Mouse (Mus musculus): ENCODE results near the gene Cdh15.
A peak's percentile ranks its signal among the peaks of the same experiment; 100 is the strongest.

Gene Cdh15

GRCm38 (mm10) chr8:122878231-122878630 lies 30.5 kb downstream of the Cdh15 start:
- DNase-seq (ENCODE audit: inconsistent age in 2 of 2, low spot score in 1 of 2) = no peak

- no peak for DNase-seq (ENCODE audit: inconsistent age in 2 of 2, low spot score in 1 of 2)
Measured at GRCm38 (mm10) chr8:122880302-122880701, 32.5 kb downstream of the Cdh15 start.

- DNase-seq (ENCODE audit: inconsistent age in 2 of 2, low spot score in 1 of 2) = no peak
Measured at GRCm38 (mm10) chr8:122883671-122884070, 35.9 kb downstream of the Cdh15 start.

GRCm38 (mm10) chr8:122891440-122891839 lies 43.7 kb downstream of the Cdh15 start:
- DNase-seq (ENCODE audit: inconsistent age in 2 of 2, low spot score in 1 of 2) = no peak

- DNase-seq (ENCODE audit: inconsistent age in 2 of 2, low spot score in 1 of 2) = peak; percentile 75 to 87
Measured at GRCm38 (mm10) chr8:122893451-122893850, 45.7 kb downstream of the Cdh15 start.

- no peak for DNase-seq (ENCODE audit: inconsistent age in 2 of 2, low spot score in 1 of 2)
Measured at GRCm38 (mm10) chr8:122896317-122896716, 48.6 kb downstream of the Cdh15 start.

GRCm38 (mm10) chr8:122897200-122897599 lies 49.4 kb downstream of the Cdh15 start:
- no peak for DNase-seq (ENCODE audit: inconsistent age in 2 of 2, low spot score in 1 of 2)

- no peak for DNase-seq (ENCODE audit: inconsistent age in 2 of 2, low spot score in 1 of 2)
Measured at GRCm38 (mm10) chr8:122898018-122898417, 50.3 kb downstream of the Cdh15 start.

GRCm38 (mm10) chr8:122898473-122898872 lies 50.7 kb downstream of the Cdh15 start:
- no peak for DNase-seq (ENCODE audit: inconsistent age in 2 of 2, low spot score in 1 of 2)

- DNase-seq (ENCODE audit: inconsistent age in 2 of 2, low spot score in 1 of 2) = no peak
Measured at GRCm38 (mm10) chr8:122899085-122899484, 51.3 kb downstream of the Cdh15 start.

- DNase-seq (ENCODE audit: inconsistent age in 2 of 2, low spot score in 1 of 2) = no peak
Measured at GRCm38 (mm10) chr8:122901476-122901875, 53.7 kb downstream of the Cdh15 start.

GRCm38 (mm10) chr8:122901892-122902515 lies 54.2 kb downstream of the Cdh15 start:
- DNase-seq (ENCODE audit: inconsistent age in 2 of 2, low spot score in 1 of 2) = peak; percentile 70 to 85

GRCm38 (mm10) chr8:122902581-122902980 lies 54.8 kb downstream of the Cdh15 start:
- peak; percentile 84 to 89 for DNase-seq (ENCODE audit: inconsistent age in 2 of 2, low spot score in 1 of 2)

GRCm38 (mm10) chr8:122903002-122903401 lies 55.2 kb downstream of the Cdh15 start:
- DNase-seq (ENCODE audit: inconsistent age in 2 of 2, low spot score in 1 of 2) = peak in 1 of 2 experiments; percentile 58

GRCm38 (mm10) chr8:122904496-122904895 lies 56.7 kb downstream of the Cdh15 start:
- no peak for DNase-seq (ENCODE audit: inconsistent age in 2 of 2, low spot score in 1 of 2)

- peak; percentile 72 to 89 for DNase-seq (ENCODE audit: inconsistent age in 2 of 2, low spot score in 1 of 2)
Measured at GRCm38 (mm10) chr8:122905346-122905745, 57.6 kb downstream of the Cdh15 start.

GRCm38 (mm10) chr8:122906463-122907021 lies 58.8 kb downstream of the Cdh15 start:
- peak; percentile 97 to 99 for DNase-seq (ENCODE audit: inconsistent age in 2 of 2, low spot score in 1 of 2)

GRCm38 (mm10) chr8:122912150-122912549 lies 64.4 kb downstream of the Cdh15 start:
- DNase-seq (ENCODE audit: inconsistent age in 2 of 2, low spot score in 1 of 2) = no peak

GRCm38 (mm10) chr8:122912871-122913270 lies 65.1 kb downstream of the Cdh15 start:
- no peak for DNase-seq (ENCODE audit: inconsistent age in 2 of 2, low spot score in 1 of 2)

- no peak for DNase-seq (ENCODE audit: inconsistent age in 2 of 2, low spot score in 1 of 2)
Measured at GRCm38 (mm10) chr8:122916766-122917165, 69.0 kb downstream of the Cdh15 start.
